Mouse (Mus musculus) kidney, embryonic 14.5 days (tissue): ENCODE measurements at regions not wholly inside any gene's neighbourhood (a gene's known extent, or its start where the extent isn't known, plus 50 kb on each side); places are given as distances from the start of the nearest gene placed in this dataset.

Source experiments
- ATAC-seq: fragments of 200-750 bp; cut with Nextera tagmentation; 2 replicates; pipeline ENCODE4 v1.8.0; 2017; ENCODE audit warnings: moderate number of reproducible peaks, mild to moderate bottlenecking, moderate TSS enrichment, moderate library complexity; ENCODE audit not compliant: low FRiP score, low TSS enrichment
- H3K27ac ChIP-seq: fragments of 300-500 bp; sonication (generic); 2 replicates; pipeline ENCODE4 v1.5.1; 2014; ENCODE audit warnings: low read depth, mild to moderate bottlenecking, low read length, moderate library complexity, mixed read lengths
- H3K27me3 ChIP-seq: fragments of 300-500 bp; sonication (generic); 2 replicates; pipeline ENCODE4 v1.6.1; 2014; ENCODE audit warnings: mild to moderate bottlenecking, low read length; ENCODE audit not compliant: control insufficient read depth, insufficient read depth
- H3K36me3 ChIP-seq: fragments of 300-500 bp; sonication (generic); 2 replicates; pipeline ENCODE4 v1.6.1; 2014; ENCODE audit warnings: low read length, mixed read lengths; ENCODE audit not compliant: control insufficient read depth, insufficient read depth
- H3K4me1 ChIP-seq: fragments of 300-500 bp; sonication (generic); 2 replicates; pipeline ENCODE4 v1.6.1; 2014; ENCODE audit warnings: low read length, mixed read lengths; ENCODE audit not compliant: control insufficient read depth, insufficient read depth
- H3K4me2 ChIP-seq: fragments of 300-500 bp; sonication (generic); replicated peaks from 2 replicates; pipeline ENCODE4 v1.6.1; 2014; ENCODE audit warnings: low read depth, mild to moderate bottlenecking, low read length
- H3K4me3 ChIP-seq: fragments of 300-500 bp; sonication (generic); 2 replicates; pipeline ENCODE4 v1.5.1; 2014; ENCODE audit warnings: mild to moderate bottlenecking, low read length
- H3K9ac ChIP-seq: fragments of 300-500 bp; sonication (generic); 2 replicates; pipeline ENCODE4 v1.6.1; 2014; ENCODE audit warnings: low read depth, mild to moderate bottlenecking, low read length, moderate library complexity
- H3K9me3 ChIP-seq: fragments of 300-500 bp; sonication (generic); 2 replicates; pipeline ENCODE4 v1.6.1; 2016; ENCODE audit warnings: low read length; ENCODE audit not compliant: control insufficient read depth
- WGBS: fragments of 180-500 bp; shearing (Covaris S2); extraction: QIAGEN DNeasy Blood & Tissue Kit; methylation state at CpG from one replicate; pipeline ENCODE4 v1.1.7; 2014; 5-methylcytosine and 5-hydroxymethylcytosine counted together

DNA sequence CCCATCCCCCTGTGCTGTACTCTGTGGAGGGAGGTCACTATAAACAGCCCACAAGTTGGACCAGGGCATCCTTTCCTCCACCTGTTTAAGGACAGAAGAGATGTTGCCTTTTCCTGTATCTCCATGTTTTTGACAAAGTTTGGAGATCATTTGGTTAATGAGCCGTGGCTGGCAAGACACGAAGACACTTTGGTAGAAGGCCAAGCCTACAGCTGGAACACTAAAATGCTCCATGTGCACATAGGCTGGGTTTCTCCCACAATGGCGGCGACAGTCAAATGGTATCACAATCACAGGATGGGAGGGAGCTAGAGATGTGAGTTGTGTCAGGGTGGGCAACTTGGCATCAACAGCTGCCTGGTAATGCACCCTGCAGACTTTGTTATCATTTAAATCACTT lies 111.9 kb upstream of the Plxnc1 start:
- Histone ChIP-seq H3K9me3 (no peaks in the 10 kb centered on the region), H3K4me2 (no peak overlapping the region), H3K4me1 (no peaks in the 10 kb centered on the region), H3K4me3 (no peak overlapping the region), H3K36me3 (no peaks in the 10 kb centered on the region), H3K27me3 (no peaks in the 10 kb centered on the region), H3K27ac (no peak overlapping the region), H3K9ac (no peak overlapping the region)
- ATAC-seq, result no peak
- 80% methylated on average over 4 of the region's 4 CpGs for WGBS

- H3K27me3 ChIP-seq, result no peaks in the 10 kb centered on the region
- no peak for ATAC-seq
- no peak overlapping the region for H3K9ac ChIP-seq
- no peak overlapping the region for H3K27ac ChIP-seq
- no peak overlapping the region for H3K4me2 ChIP-seq
- H3K36me3 ChIP-seq, result no peaks in the 10 kb centered on the region
- no peaks in the 10 kb centered on the region for H3K9me3 ChIP-seq
- H3K4me3 ChIP-seq, result no peak overlapping the region
- 90% methylated on average over 3 of the region's 3 CpGs for WGBS
- no peaks in the 10 kb centered on the region for H3K4me1 ChIP-seq
Observed at GRCm38 (mm10) chr10:95054869-95055268, 110.2 kb upstream of the Plxnc1 start.

DNA sequence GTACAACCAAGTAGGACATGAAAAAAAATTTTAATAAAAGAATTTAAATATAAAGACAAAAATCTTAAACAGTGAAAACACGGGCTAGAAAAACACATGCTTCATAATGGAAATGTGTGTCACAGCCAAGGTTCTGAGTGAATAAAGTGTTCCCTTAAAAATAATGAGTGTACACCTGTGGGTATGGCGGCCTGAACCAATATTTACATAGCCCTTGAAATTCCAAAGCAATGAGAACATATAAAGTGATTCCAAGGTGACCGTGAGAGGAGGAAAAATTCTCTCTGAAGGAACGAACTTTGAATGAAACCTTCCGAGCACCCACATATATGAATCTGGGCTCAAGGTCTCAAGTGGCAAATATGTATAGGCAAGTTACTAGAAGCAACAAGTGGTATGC lies 104.2 kb upstream of the Plxnc1 start:
- H3K27ac ChIP-seq, result no peak overlapping the region
- 82% methylated on average over 5 of the region's 5 CpGs for WGBS
- no peak for ATAC-seq

DNA sequence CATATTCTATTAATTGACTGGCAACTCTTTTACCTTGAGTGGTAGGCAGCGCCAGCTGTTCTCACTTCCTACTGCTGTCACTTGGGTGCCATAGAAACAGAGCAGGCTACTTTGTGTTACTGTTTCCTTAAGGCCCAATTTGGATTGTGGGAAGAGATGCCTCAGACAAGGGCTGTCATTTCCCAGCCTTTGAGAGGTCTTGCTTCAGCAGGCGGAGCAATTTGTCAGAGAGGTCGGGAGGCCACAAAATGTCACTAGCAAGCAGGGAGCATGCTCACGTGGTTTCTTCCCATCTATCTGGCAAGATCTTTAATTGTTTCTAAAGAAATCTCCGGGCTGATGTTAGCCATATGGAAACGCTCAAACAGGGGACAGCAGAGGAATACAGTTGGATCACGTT lies 99.3 kb upstream of the Plxnc1 start:
- H3K9ac ChIP-seq, result no peak overlapping the region
- no peak overlapping the region for H3K4me3 ChIP-seq
- ATAC-seq, result 0 out of 2 replicates have a peak, but pooled peaks have one; percentile 46
- H3K4me1 ChIP-seq, result 0 out of 2 replicates have a peak, but pooled peaks cover 4% of the 10 kb centered on the region
- no peaks in the 10 kb centered on the region for H3K36me3 ChIP-seq
- WGBS, result 21% methylated on average over 7 of the region's 7 CpGs
- H3K4me2 ChIP-seq, result no peak overlapping the region
- no peak overlapping the region for H3K27ac ChIP-seq
- no peaks in the 10 kb centered on the region for H3K9me3 ChIP-seq
- H3K27me3 ChIP-seq, result no peaks in the 10 kb centered on the region

More for the DNA sequence above, 104.2 kb upstream of the Plxnc1 start:
- H3K4me1 ChIP-seq, result 0 out of 2 replicates have a peak, but pooled peaks cover 4% of the 10 kb centered on the region
- no peak overlapping the region for H3K9ac ChIP-seq
- no peaks in the 10 kb centered on the region for H3K27me3 ChIP-seq
- no peak overlapping the region for H3K4me3 ChIP-seq
- H3K36me3 ChIP-seq, result no peaks in the 10 kb centered on the region
- H3K4me2 ChIP-seq, result no peak overlapping the region
- no peaks in the 10 kb centered on the region for H3K9me3 ChIP-seq

GRCm38 (mm10) chr10:95040258-95040895 lies 95.7 kb upstream of the Plxnc1 start:
- no peak overlapping the region for H3K9ac ChIP-seq
- H3K27me3 ChIP-seq, result no peaks in the 10 kb centered on the region
- H3K36me3 ChIP-seq, result no peaks in the 10 kb centered on the region
- H3K9me3 ChIP-seq, result no peaks in the 10 kb centered on the region
- no peak for ATAC-seq
- no peak overlapping the region for H3K4me3 ChIP-seq
- H3K4me2 ChIP-seq, result no peak overlapping the region
- H3K27ac ChIP-seq, result no peak overlapping the region
- H3K4me1 ChIP-seq, result 0 out of 2 replicates have a peak, but pooled peaks cover 4% of the 10 kb centered on the region
- WGBS, result 81% methylated on average over 6 of the region's 6 CpGs

DNA sequence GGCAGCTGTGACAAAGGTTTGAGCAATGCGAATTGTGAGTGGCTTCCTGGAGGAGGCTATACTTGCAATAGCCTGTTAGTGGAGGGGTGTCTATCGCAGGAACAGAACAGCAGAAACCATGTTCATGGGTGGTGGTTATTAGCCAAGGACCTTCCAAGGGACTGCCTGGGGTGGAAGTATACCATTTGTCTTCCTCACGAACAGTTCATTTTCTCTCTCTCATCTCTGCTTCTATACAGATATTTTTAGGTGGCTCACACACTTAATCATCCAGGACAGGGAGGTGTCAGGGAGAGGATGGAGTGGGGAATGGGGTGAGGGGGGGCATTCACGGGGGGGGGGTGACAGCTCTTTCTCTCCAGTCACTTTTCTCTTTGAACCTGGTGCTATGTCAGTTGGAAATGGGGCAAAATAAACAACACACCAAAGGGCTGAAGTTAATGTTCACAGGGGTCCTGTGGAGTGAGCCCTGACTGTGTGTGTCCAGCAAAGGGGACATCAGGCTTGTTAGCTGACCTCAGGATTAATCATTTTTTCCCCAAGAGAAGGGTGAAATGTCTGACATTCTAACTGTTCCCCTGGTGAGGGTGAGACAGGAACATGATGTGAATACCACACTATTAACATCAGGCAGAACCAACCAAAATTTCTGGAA lies 91.5 kb upstream of the Plxnc1 start:
- H3K9me3 ChIP-seq, result no peaks in the 10 kb centered on the region
- no peak for ATAC-seq
- no peak overlapping the region for H3K27ac ChIP-seq

GRCm38 (mm10) chr10:95035371-95035770 lies 90.7 kb upstream of the Plxnc1 start:
- no peaks in the 10 kb centered on the region for H3K27me3 ChIP-seq
- no peak overlapping the region for H3K27ac ChIP-seq
- no peak overlapping the region for H3K4me3 ChIP-seq
- H3K4me2 ChIP-seq, result no peak overlapping the region
- no peaks in the 10 kb centered on the region for H3K9me3 ChIP-seq
- WGBS, result 85% methylated on average over 3 of the region's 3 CpGs
- H3K9ac ChIP-seq, result no peak overlapping the region
- H3K4me1 ChIP-seq, result no peaks in the 10 kb centered on the region
- no peak for ATAC-seq
- no peaks in the 10 kb centered on the region for H3K36me3 ChIP-seq

More for the DNA sequence above, 91.5 kb upstream of the Plxnc1 start:
- no peak overlapping the region for H3K4me2 ChIP-seq
- no peaks in the 10 kb centered on the region for H3K4me1 ChIP-seq
- H3K36me3 ChIP-seq, result no peaks in the 10 kb centered on the region
- WGBS, result 69% methylated on average over 4 of the region's 4 CpGs
- no peak overlapping the region for H3K4me3 ChIP-seq
- no peak overlapping the region for H3K9ac ChIP-seq
- no peaks in the 10 kb centered on the region for H3K27me3 ChIP-seq

DNA sequence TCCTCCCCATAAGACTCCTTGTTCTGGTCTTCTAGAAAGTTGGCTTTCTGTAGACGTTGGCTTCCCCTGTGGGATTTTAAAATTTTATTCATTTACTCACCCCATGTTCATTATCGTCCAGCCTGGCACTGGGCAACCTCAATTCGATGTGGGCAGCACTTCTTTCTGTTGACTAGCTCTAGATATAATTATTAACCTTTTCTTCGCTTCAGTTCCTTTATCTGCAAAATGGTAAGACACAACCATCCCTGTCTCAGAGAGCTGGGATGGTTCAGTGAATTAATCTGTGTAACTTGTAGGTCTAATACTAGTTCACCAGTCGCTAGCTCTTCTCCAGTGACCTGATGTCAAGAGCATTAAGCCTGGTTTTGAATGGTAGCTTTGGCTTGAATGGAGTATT lies 89.9 kb upstream of the Plxnc1 start:
- Histone ChIP-seq H3K9me3 (no peaks in the 10 kb centered on the region), H3K4me3 (no peak overlapping the region), H3K4me1 (no peaks in the 10 kb centered on the region), H3K36me3 (no peaks in the 10 kb centered on the region), H3K27me3 (no peaks in the 10 kb centered on the region), H3K9ac (no peak overlapping the region), H3K27ac (no peak overlapping the region), H3K4me2 (no peak overlapping the region)
- 83% methylated on average over 5 of the region's 5 CpGs for WGBS
- no peak for ATAC-seq
